Mouse (Mus musculus) naive thymus-derived CD4-positive, alpha-beta T cell, adult 5 months (primary cell): ENCODE results near the gene Tcirg1. TPM values are rescaled to one million over a fixed set of nuclear protein-coding genes. Genes with fewer than 3 reads are reported as not detected.

Experiments
- polyA plus RNA-seq: library from polyadenylated mRNA; unstranded; fragments of 100-300 nt; shearing (Covaris generic); gene quantifications from one replicate; pipeline ENCODE4 v1.2.1, GENCODE M21; 2017

Gene Tcirg1
- polyA plus RNA-seq, result 54.4 TPM

GRCm38 (mm10) chr19:3906795-3907786 is at the start of gene Tcirg1:
TSS of gene Tcirg1 (minus strand) at chr19:3907133.

GRCm38 (mm10) chr19:3935032-3935895 is 28.3 kb upstream of the Tcirg1 start, which contains the start of gene Unc93b1:
TSS of gene Unc93b1 (plus strand) at chr19:3935186.

GRCm38 (mm10) chr19:3929211-3929941 is 22.4 kb upstream of the Tcirg1 start, which contains the start of gene Aldh3b1:
TSS of gene Aldh3b1 (minus strand) at chr19:3929808.

GRCm38 (mm10) chr19:3912337-3913204 is 5.6 kb upstream of the Tcirg1 start, which contains the start of gene Ndufs8:
TSS of gene Ndufs8 (minus strand) at chr19:3912774.

GRCm38 (mm10) chr19:3851502-3851962 is 55.4 kb downstream of the Tcirg1 start, which contains the start of gene Chka:
TSS of gene Chka (plus strand) at chr19:3851773.

Other genes starting within 250 kb of the Tcirg1 start
- 0.92 TPM for gene Lrp5, start 220.6 kb downstream of the Tcirg1 start, polyA plus RNA-seq
- 17.9 TPM for gene 1810055G02Rik, start 198.8 kb downstream of the Tcirg1 start, polyA plus RNA-seq
- gene Kmt5b, start 139.7 kb downstream of the Tcirg1 start, polyA plus RNA-seq, result 113 TPM
- 56.2 TPM for gene Chka, start 55.4 kb downstream of the Tcirg1 start, polyA plus RNA-seq
- gene Ndufs8, start 5.6 kb upstream of the Tcirg1 start, polyA plus RNA-seq, result 91.3 TPM
- not detected for gene Aldh3b1, start 22.7 kb upstream of the Tcirg1 start, polyA plus RNA-seq
- 7.5 TPM for gene Unc93b1, start 28.1 kb upstream of the Tcirg1 start, polyA plus RNA-seq
- not detected for gene Aldh3b3, start 51.5 kb upstream of the Tcirg1 start, polyA plus RNA-seq
- gene Aldh3b2, start 65.2 kb upstream of the Tcirg1 start, polyA plus RNA-seq, result not detected
- not detected for gene Acy3, start 79.4 kb upstream of the Tcirg1 start, polyA plus RNA-seq
- not detected for gene Tbx10, start 85.6 kb upstream of the Tcirg1 start, polyA plus RNA-seq
- gene Nudt8, start 93.4 kb upstream of the Tcirg1 start, polyA plus RNA-seq, result 14.6 TPM
- 2.4 TPM for gene Gm49405, start 93.5 kb upstream of the Tcirg1 start, polyA plus RNA-seq
- 3.3 TPM for gene Doc2g, start 96.2 kb upstream of the Tcirg1 start, polyA plus RNA-seq
- gene Ndufv1, start 105.7 kb upstream of the Tcirg1 start, polyA plus RNA-seq, result 141 TPM
- gene Gstp1, start 130.9 kb upstream of the Tcirg1 start, polyA plus RNA-seq, result 324 TPM
- gene Gstp2, start 138.9 kb upstream of the Tcirg1 start, polyA plus RNA-seq, result 0.68 TPM
- gene Gstp3, start 152.4 kb upstream of the Tcirg1 start, polyA plus RNA-seq, result 51.2 TPM
- gene Cabp2, start 174.4 kb upstream of the Tcirg1 start, polyA plus RNA-seq, result not detected
- gene Cdk2ap2, start 190.0 kb upstream of the Tcirg1 start, polyA plus RNA-seq, result 471 TPM
- gene Pitpnm1, start 192.9 kb upstream of the Tcirg1 start, polyA plus RNA-seq, result 270 TPM
- 197 TPM for gene Aip, start 218.7 kb upstream of the Tcirg1 start, polyA plus RNA-seq
- gene Gpr152, start 232.7 kb upstream of the Tcirg1 start, polyA plus RNA-seq, result 0.11 TPM
- gene Cabp4, start 236.9 kb upstream of the Tcirg1 start, polyA plus RNA-seq, result not detected
- 183 TPM for gene Coro1b, start 241.5 kb upstream of the Tcirg1 start, polyA plus RNA-seq
- 239 TPM for gene Ptprcap, start 246.5 kb upstream of the Tcirg1 start, polyA plus RNA-seq